Mouse (Mus musculus) kidney, postnatal 0 days (tissue): ENCODE data around the gene Clk3. TPM values are rescaled to one million over a fixed set of nuclear protein-coding genes. Genes with fewer than 3 reads are reported as not detected.

Source experiments
- ATAC-seq: fragments of 200-750 bp; cut with Nextera tagmentation; replicated peaks from 2 replicates; pipeline ENCODE4 v1.8.0; 2017; ENCODE audit warnings: low read depth, moderate number of reproducible peaks, moderate TSS enrichment, moderate library complexity; ENCODE audit not compliant: low FRiP score
- DNase-seq: peaks from one replicate; pipeline ENCODE4 v3.0.0-alpha.2; 2016; ENCODE audit warnings: low spot score
- H3K27ac ChIP-seq: fragments of 300-500 bp; sonication (generic); 2 replicates; pipeline ENCODE4 v1.5.1; 2014; ENCODE audit warnings: mild to moderate bottlenecking
- H3K27me3 ChIP-seq: fragments of 300-500 bp; sonication (generic); 2 replicates; pipeline ENCODE4 v1.6.1; 2014; ENCODE audit warnings: low read length, mixed read lengths; ENCODE audit not compliant: insufficient read depth
- H3K36me3 ChIP-seq: fragments of 300-500 bp; sonication (generic); 2 replicates; pipeline ENCODE4 v1.6.1; 2014; ENCODE audit warnings: low read length, mixed read lengths; ENCODE audit not compliant: insufficient read depth
- H3K4me1 ChIP-seq: fragments of 300-500 bp; sonication (generic); replicated peaks from 2 replicates; pipeline ENCODE4 v1.6.1; 2014; ENCODE audit warnings: antibody characterized with exemption, low read length, mixed read lengths; ENCODE audit not compliant: insufficient read depth
- H3K4me2 ChIP-seq: fragments of 300-500 bp; sonication (generic); 2 replicates; pipeline ENCODE4 v1.6.1; 2014; ENCODE audit warnings: mild to moderate bottlenecking, low read length, moderate library complexity, mixed read lengths
- H3K4me3 ChIP-seq: fragments of 300-500 bp; sonication (generic); replicated peaks from 2 replicates; pipeline ENCODE4 v1.5.1; 2014; ENCODE audit warnings: low read depth, low read length
- H3K9ac ChIP-seq: fragments of 300-500 bp; sonication (generic); 2 replicates; pipeline ENCODE4 v1.6.1; 2014; ENCODE audit warnings: low read depth, low read length
- H3K9me3 ChIP-seq: fragments of 300-500 bp; sonication (generic); replicated peaks from 2 replicates; pipeline ENCODE4 v1.6.1; 2016; ENCODE audit warnings: low read length, inconsistent platforms, mixed read lengths
- CTCF ChIP-seq: IDR thresholded peaks from 2 replicates; pipeline ENCODE4 v1.5.1; 2016; ENCODE audit warnings: antibody characterized with exemption, low read depth, mild to moderate bottlenecking, moderate library complexity
- WGBS: fragments of 180-500 bp; shearing (Covaris S2); extraction: QIAGEN DNeasy Blood & Tissue Kit; methylation state at CpG from one replicate; pipeline ENCODE4 v1.1.7; 2014; 5-methylcytosine and 5-hydroxymethylcytosine counted together
- polyA plus RNA-seq: library from polyadenylated mRNA; unstranded; fragments of >200 nt; fragmentation: Nextera tagmentation; extraction: Ambion mirVana; gene quantifications from 2 replicates; pipeline ENCODE4 v1.2.1, GENCODE M21; 2015

The Clk3 gene
- polyA plus RNA-seq, 1 experiment from 2014 or later = 51.7 TPM

DNA sequence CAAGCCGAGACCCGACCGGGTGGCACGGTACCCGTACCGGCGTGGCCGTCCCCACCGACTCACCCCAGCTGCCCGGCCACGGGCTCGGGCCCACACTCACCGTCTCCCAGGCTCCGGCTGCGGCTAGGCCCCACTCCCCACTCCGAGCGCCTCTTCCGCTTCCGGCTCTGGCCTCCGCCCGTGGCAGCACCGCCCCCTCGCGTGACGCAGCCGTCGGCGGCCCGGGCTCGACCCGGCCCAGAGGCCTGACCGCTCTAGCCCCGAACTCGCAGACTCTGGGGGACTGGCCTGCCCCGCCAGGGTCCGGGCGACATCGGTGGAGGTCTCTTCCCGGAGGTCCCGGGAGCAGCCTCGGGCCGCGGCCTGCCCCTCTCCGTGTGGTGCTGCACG, 691 bp downstream of the Clk3 start:
- WGBS = 0% methylated on average over 45 of the region's 45 CpGs
- peak; percentile 90 for ATAC-seq
- Histone ChIP-seq H3K27me3 (no peaks in the 10 kb centered on the region), H3K27ac (peak overlapping the region; percentile 99), H3K36me3 (peaks cover 10% of the 10 kb centered on the region; the same call in 1 of the 2 replicates), H3K4me3 (peak overlapping the region; percentile 84), H3K9me3 (no peaks in the 10 kb centered on the region), H3K4me2 (peak overlapping the region; percentile 93), H3K4me1 (peaks cover 16% of the 10 kb centered on the region), H3K9ac (peak overlapping the region; percentile 89)
- no peak; the same call in none of the 2 replicates for TF ChIP-seq CTCF
- DNase-seq = peak; percentile 97

GRCm38 (mm10) chr9:57764147-57764973, 1.3 kb downstream of the Clk3 start:
- WGBS = under 1% methylated on average over 57 of the region's 57 CpGs
- no peaks in the 10 kb centered on the region for H3K27me3 ChIP-seq
- peak overlapping the region; percentile 89 for H3K9ac ChIP-seq
- peaks cover 15% of the 10 kb centered on the region for H3K36me3 ChIP-seq
- peak overlapping the region; percentile 84 for H3K4me3 ChIP-seq
- peaks cover 16% of the 10 kb centered on the region for H3K4me1 ChIP-seq
- ATAC-seq (peak; percentile 67), DNase-seq (peak; percentile 67)
- TF ChIP-seq CTCF = no peak; the same call in 1 of the 2 replicates
- no peaks in the 10 kb centered on the region for H3K9me3 ChIP-seq
- H3K4me2 ChIP-seq = peak overlapping the region; percentile 93
- H3K27ac ChIP-seq = peak overlapping the region; percentile 99

GRCm38 (mm10) chr9:57762563-57762991, 3.1 kb downstream of the Clk3 start:
- Histone ChIP-seq H3K4me1 (peaks cover 16% of the 10 kb centered on the region), H3K36me3 (peaks cover 29% of the 10 kb centered on the region), H3K9me3 (no peaks in the 10 kb centered on the region), H3K27ac (no peak overlapping the region), H3K9ac (no peak overlapping the region), H3K27me3 (no peaks in the 10 kb centered on the region), H3K4me3 (no peak overlapping the region), H3K4me2 (peak overlapping the region; percentile 27; the same call in 1 of the 2 replicates)
- DNase-seq (peak; percentile 74), ATAC-seq (no peak)
- 43% methylated on average over 6 of the region's 6 CpGs for WGBS
- TF ChIP-seq CTCF = peak; percentile 71

GRCm38 (mm10) chr9:57761563-57762551, 3.8 kb downstream of the Clk3 start:
- 71% methylated on average over 13 of the region's 13 CpGs for WGBS

GRCm38 (mm10) chr9:57760416-57761146, 5.1 kb downstream of the Clk3 start:
- Histone ChIP-seq H3K36me3 (peaks cover 41% of the 10 kb centered on the region), H3K27me3 (no peaks in the 10 kb centered on the region), H3K4me2 (no peak overlapping the region), H3K9me3 (no peaks in the 10 kb centered on the region), H3K27ac (no peak overlapping the region), H3K9ac (no peak overlapping the region), H3K4me1 (peaks cover 16% of the 10 kb centered on the region), H3K4me3 (no peak overlapping the region)
- no peak for DNase-seq
- 94% methylated on average over 24 of the region's 24 CpGs for WGBS
- TF ChIP-seq CTCF = no peak
- ATAC-seq = no peak

More at GRCm38 (mm10) chr9:57761563-57762551, 3.8 kb downstream of the Clk3 start:
- Histone ChIP-seq H3K27me3 (no peaks in the 10 kb centered on the region), H3K36me3 (peaks cover 36% of the 10 kb centered on the region), H3K4me3 (no peak overlapping the region), H3K9me3 (no peaks in the 10 kb centered on the region), H3K4me2 (peak overlapping the region; percentile 27; the same call in 1 of the 2 replicates), H3K27ac (no peak overlapping the region), H3K4me1 (peaks cover 16% of the 10 kb centered on the region), H3K9ac (no peak overlapping the region)
- DNase-seq = peak; percentile 43
- ATAC-seq = no peak
- no peak for TF ChIP-seq CTCF
